In the genomic region with DNA sequence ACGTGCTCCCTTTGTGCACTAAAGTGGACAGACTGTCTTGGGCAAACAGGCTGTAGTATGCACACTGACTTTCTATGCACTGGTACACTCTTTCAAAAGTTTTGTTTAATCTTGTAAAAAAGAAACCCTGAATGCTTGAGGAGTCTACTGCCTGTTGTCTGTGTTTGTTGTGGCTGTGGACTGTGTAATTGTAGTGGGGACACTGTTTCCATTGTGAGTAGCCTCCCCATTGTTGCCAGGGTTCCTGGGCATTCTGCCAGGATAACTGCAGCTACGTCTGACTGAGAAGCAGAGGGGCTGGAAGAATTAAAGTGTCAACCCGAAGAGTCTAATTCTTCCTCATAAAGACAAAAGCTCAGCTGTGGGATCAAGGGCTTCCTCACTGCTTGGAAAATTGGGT, we compare ENCODE assay signal across 10 mouse cellular contexts.
DNase-seq lines count a peak whose midpoint lies in the region; ATAC-seq and TF ChIP-seq lines count a peak whose summit lies in the region.
"Had no signal": no experiment of that assay in that cellular context is flagged by ENCODE, and none has a peak within 500 bp of the region (broad histone marks: within the 10 kb centered on the region; RNA-seq: fewer than 3 reads in every experiment).

No protein-coding gene starts in this region.

- peak; percentile 63 for DNase-seq in left cerebral cortex, postnatal 4 days
- no peak for DNase-seq in left cerebral cortex, adult 8-10 months (ENCODE audit: low spot score in 2 of 2)
- DNase-seq in brain, embryonic 18.5 days (ENCODE audit: low read depth, low spot score) = peak; percentile 6
- DNase-seq in layer of hippocampus, postnatal 10 days (ENCODE audit: low spot score in 2 of 2) = peak; percentile 18 to 26
- no peak for DNase-seq in kidney, adult 2 months
- DNase-seq: kidney, adult 8-10 months had no signal

- no peaks in the 10 kb centered on the region for H3K27me3 ChIP-seq in forebrain, embryonic 15.5 days
- no peaks in the 10 kb centered on the region for H3K27me3 ChIP-seq in forebrain, embryonic 12.5 days
- no peaks in the 10 kb centered on the region for H3K27me3 ChIP-seq in kidney, embryonic 14.5 days (ENCODE audit: control insufficient read depth, insufficient read depth, low read length)
- no peaks in the 10 kb centered on the region for H3K27me3 ChIP-seq in kidney, adult 2 months (replicated peaks; ENCODE audit: control insufficient read depth, insufficient read depth, low read length)
- H3K27me3 ChIP-seq: limb, embryonic 12.5 days had no signal

- TF ChIP-seq POLR2A in kidney, adult 2 months (IDR thresholded peaks at IDR 0.05; ENCODE audit: low read depth, low read length) = no peak

- intact Hi-C loops in left cerebral cortex, postnatal 4 days (cut with DNase I) = no loop called here

- 16% methylated on average over 3 of the region's 3 CpGs for WGBS in forebrain, embryonic 15.5 days
- WGBS in forebrain, embryonic 12.5 days = 26% methylated on average over 3 of the region's 3 CpGs
- WGBS in kidney, embryonic 14.5 days = 42% methylated on average over 3 of the region's 3 CpGs
- WGBS in kidney, adult 2 months = 35% methylated on average over 3 of the region's 3 CpGs

- no peak for TF ChIP-seq CTCF in kidney, adult 2 months (conservative IDR thresholded peaks at IDR 0.05; ENCODE audit: insufficient read depth, insufficient read length, low read depth, low read length)

- H3K9ac ChIP-seq in forebrain, embryonic 15.5 days (replicated peaks) = no peak overlapping the region
- H3K9ac ChIP-seq in forebrain, embryonic 12.5 days = no peak overlapping the region
- H3K9ac ChIP-seq in kidney, embryonic 14.5 days (ENCODE audit: low read depth, low read length) = no peak overlapping the region
- H3K9ac ChIP-seq: limb, embryonic 12.5 days had no signal

- no peak overlapping the region for H3K4me3 ChIP-seq in forebrain, embryonic 15.5 days
- H3K4me3 ChIP-seq in forebrain, embryonic 12.5 days (replicated peaks) = no peak overlapping the region
- no peak overlapping the region for H3K4me3 ChIP-seq in kidney, embryonic 14.5 days (ENCODE audit: low read length)
- H3K4me3 ChIP-seq in kidney, adult 2 months (ENCODE audit: insufficient read depth, low read depth, low read length) = no peak overlapping the region
- H3K4me3 ChIP-seq: limb, embryonic 12.5 days had no signal

- no peak overlapping the region for H3K27ac ChIP-seq in forebrain, embryonic 15.5 days (replicated peaks)
- H3K27ac ChIP-seq in forebrain, embryonic 12.5 days = no peak overlapping the region
- H3K27ac ChIP-seq in kidney, embryonic 14.5 days (ENCODE audit: low read depth, low read length) = no peak overlapping the region
- H3K27ac ChIP-seq in kidney, adult 2 months (ENCODE audit: insufficient read depth, low read depth, low read length) = no peak overlapping the region
- H3K27ac ChIP-seq: limb, embryonic 12.5 days had no signal

- H3K9me3 ChIP-seq in forebrain, embryonic 15.5 days = no peaks in the 10 kb centered on the region
- no peaks in the 10 kb centered on the region for H3K9me3 ChIP-seq in forebrain, embryonic 12.5 days
- H3K9me3 ChIP-seq in kidney, embryonic 14.5 days (ENCODE audit: control insufficient read depth, low read length) = no peaks in the 10 kb centered on the region
- H3K9me3 ChIP-seq: limb, embryonic 12.5 days had no signal

- H3K4me2 ChIP-seq in forebrain, embryonic 15.5 days (replicated peaks) = no peak overlapping the region
- H3K4me2 ChIP-seq in forebrain, embryonic 12.5 days = no peak overlapping the region
- H3K4me2 ChIP-seq in kidney, embryonic 14.5 days (replicated peaks; ENCODE audit: low read depth, low read length) = no peak overlapping the region
- H3K4me2 ChIP-seq: limb, embryonic 12.5 days had no signal

- ATAC-seq in forebrain, embryonic 15.5 days (replicated peaks) = peak; percentile 58; the same call in 1 of the 2 replicates
- ATAC-seq in forebrain, embryonic 12.5 days (ENCODE audit: low FRiP score) = no peak
- ATAC-seq in kidney, embryonic 14.5 days (ENCODE audit: low FRiP score, low TSS enrichment) = no peak

- H3K36me3 ChIP-seq in forebrain, embryonic 15.5 days = no peaks in the 10 kb centered on the region
- no peaks in the 10 kb centered on the region for H3K36me3 ChIP-seq in forebrain, embryonic 12.5 days (replicated peaks)
- no peaks in the 10 kb centered on the region for H3K36me3 ChIP-seq in kidney, embryonic 14.5 days (ENCODE audit: control insufficient read depth, insufficient read depth, low read length)
- H3K36me3 ChIP-seq in kidney, adult 2 months (ENCODE audit: control insufficient read depth, insufficient read depth, low read length) = no peaks in the 10 kb centered on the region
- H3K36me3 ChIP-seq: limb, embryonic 12.5 days had no signal

- H3K4me1 ChIP-seq in forebrain, embryonic 15.5 days = no peaks in the 10 kb centered on the region
- H3K4me1 ChIP-seq in forebrain, embryonic 12.5 days = peaks cover 8% of the 10 kb centered on the region
- no peaks in the 10 kb centered on the region for H3K4me1 ChIP-seq in kidney, embryonic 14.5 days (ENCODE audit: control insufficient read depth, insufficient read depth, low read length)
- H3K4me1 ChIP-seq in kidney, adult 2 months (ENCODE audit: control insufficient read depth, insufficient read depth, low read length) = no peaks in the 10 kb centered on the region
- H3K4me1 ChIP-seq: limb, embryonic 12.5 days had no signal

Comparison
In these comparisons a context has a peak if more than half of its experiments do, and no peak if none do; other contexts are left out.
1. DNase-seq: peak in left cerebral cortex, postnatal 4 days (single experiment), brain, embryonic 18.5 days (single experiment) and layer of hippocampus, postnatal 10 days (2 of 2); none in left cerebral cortex, adult 8-10 months (0 of 2) and kidney, adult 2 months (single experiment).